Mouse (Mus musculus): Measurements from ENCODE around the gene Capn1.

DNA sequence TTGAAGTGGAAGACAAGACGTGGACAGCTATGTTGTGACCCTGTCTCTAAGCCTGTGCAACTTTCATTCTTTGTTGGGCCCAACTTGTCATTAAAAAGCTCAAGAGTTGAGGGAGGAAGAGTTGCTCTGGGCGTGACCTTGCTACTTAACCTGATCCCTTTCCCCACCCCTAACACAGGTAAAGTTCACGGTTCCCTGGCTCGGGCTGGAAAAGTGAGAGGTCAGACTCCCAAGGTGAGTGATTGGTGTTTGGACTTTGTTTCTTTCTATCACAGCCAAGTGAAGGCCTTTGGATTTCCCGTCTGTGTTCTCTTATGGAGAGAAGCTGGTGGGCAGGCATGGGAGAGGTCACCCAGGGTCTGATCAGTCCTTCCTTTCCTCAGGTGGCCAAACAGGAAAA, 43.3 kb upstream of the Capn1 start:
- no peak for TF ChIP-seq CTCF (IDR thresholded peaks at IDR 0.05; ENCODE audit: low read depth)
- no peak for TF ChIP-seq EP300 (IDR thresholded peaks at IDR 0.05; ENCODE audit: low read depth)
